Mouse (Mus musculus): ENCODE measurements around the gene Cps1. TPM values are rescaled to one million over a fixed set of nuclear protein-coding genes. Genes with fewer than 3 reads are reported as not detected.

The Cps1 gene
- polyA plus RNA-seq, 1 experiment from 2014 or later = 217 TPM

DNA sequence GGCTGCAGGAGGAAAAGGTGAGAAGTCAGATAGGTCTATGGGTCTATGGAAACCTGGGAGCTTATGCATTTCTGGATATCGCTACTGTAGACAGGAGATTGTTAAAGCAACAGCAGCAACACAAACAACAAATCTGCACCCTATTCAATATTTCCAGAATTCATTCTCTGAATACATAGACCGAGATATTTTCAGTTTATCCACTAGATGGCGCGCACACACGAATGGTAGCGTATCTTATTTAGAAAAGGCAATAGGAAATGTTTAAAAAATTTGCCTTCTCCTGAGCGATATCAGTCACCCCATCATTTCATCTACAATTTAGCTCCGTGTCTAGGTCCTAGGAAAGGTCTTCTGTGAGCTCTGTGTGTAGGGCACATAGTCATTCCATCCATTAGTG, 21.1 kb downstream of the Cps1 start:
- H3K9ac ChIP-seq (ENCODE audit: low read depth, low read length) = no peak overlapping the region
- no peaks in the 10 kb centered on the region; the same call in 1 of the 2 replicates for H3K36me3 ChIP-seq (ENCODE audit: control insufficient read depth, insufficient read depth)
- peak; percentile 74 for TF ChIP-seq CTCF (IDR thresholded peaks at IDR 0.05; ENCODE audit: low read depth)
- no peak for ATAC-seq
- no peak overlapping the region for H3K4me3 ChIP-seq (ENCODE audit: low read depth, low read length)
- H3K9me3 ChIP-seq (ENCODE audit: control insufficient read depth) = no peaks in the 10 kb centered on the region
- H3K4me2 ChIP-seq (replicated peaks; ENCODE audit: low read depth) = no peak overlapping the region
- WGBS = 9% methylated on average over 8 of the region's 8 CpGs
- H3K27me3 ChIP-seq (replicated peaks; ENCODE audit: control insufficient read depth, insufficient read depth, low read length) = no peaks in the 10 kb centered on the region
- no peak overlapping the region for H3K27ac ChIP-seq (ENCODE audit: low read depth, low read length)
- no peaks in the 10 kb centered on the region for H3K4me1 ChIP-seq (replicated peaks; ENCODE audit: control insufficient read depth, insufficient read depth, low read length)

DNA sequence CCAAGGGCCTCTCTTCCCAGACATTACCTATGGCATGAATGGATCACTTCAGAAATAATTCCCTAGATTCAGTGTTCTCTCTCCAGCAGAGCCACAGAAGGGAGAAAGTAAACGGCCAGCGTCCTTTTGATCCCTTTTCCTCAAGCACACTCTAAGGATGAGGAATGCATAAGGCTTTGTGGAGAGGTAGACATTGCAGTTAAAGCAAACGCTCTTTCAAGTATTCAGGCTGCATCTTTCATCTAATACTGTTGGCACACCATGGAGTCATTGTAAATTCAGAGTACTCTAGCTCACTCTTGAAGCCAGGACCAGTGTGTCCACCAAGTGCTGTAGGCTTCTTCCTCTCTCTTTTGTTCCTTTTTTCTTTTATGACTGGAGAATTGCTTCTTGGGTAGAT, 28.4 kb downstream of the Cps1 start:
- no peak for ATAC-seq
- TF ChIP-seq CTCF (IDR thresholded peaks at IDR 0.05; ENCODE audit: low read depth) = no peak
- no peaks in the 10 kb centered on the region for H3K9me3 ChIP-seq (ENCODE audit: control insufficient read depth)
- H3K4me3 ChIP-seq (ENCODE audit: low read depth, low read length) = no peak overlapping the region
- H3K4me2 ChIP-seq (replicated peaks; ENCODE audit: low read depth) = no peak overlapping the region
- no peak overlapping the region for H3K27ac ChIP-seq (ENCODE audit: low read depth, low read length)
- peaks cover 24% of the 10 kb centered on the region for H3K36me3 ChIP-seq (ENCODE audit: control insufficient read depth, insufficient read depth)
- H3K27me3 ChIP-seq (replicated peaks; ENCODE audit: control insufficient read depth, insufficient read depth, low read length) = no peaks in the 10 kb centered on the region
- no peaks in the 10 kb centered on the region for H3K4me1 ChIP-seq (replicated peaks; ENCODE audit: control insufficient read depth, insufficient read depth, low read length)
- WGBS = 65% methylated on average over 3 of the region's 3 CpGs
- no peak overlapping the region for H3K9ac ChIP-seq (ENCODE audit: low read depth, low read length)

DNA sequence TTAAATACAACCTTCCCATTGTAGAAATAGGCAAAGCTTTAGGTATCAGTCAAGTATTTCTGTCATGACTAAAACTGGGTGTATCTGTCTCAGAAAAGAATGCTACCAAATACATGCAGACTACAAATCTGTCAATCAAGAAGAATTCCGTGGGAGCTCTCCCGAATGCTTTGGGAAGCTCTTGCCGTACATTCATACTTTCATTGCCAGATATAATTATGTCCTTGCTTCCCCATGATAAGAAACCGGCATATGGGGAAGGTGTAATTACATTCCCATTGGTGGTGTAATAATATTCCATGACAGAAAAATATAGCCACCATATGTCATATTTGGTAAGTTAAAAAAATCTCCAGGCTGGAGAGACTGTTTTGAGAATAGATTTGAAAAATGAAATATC, 44.5 kb downstream of the Cps1 start:
- Histone ChIP-seq H3K4me3 (ENCODE audit: low read depth, low read length) (no peak overlapping the region), H3K27ac (ENCODE audit: low read depth, low read length) (no peak overlapping the region), H3K9me3 (ENCODE audit: control insufficient read depth) (no peaks in the 10 kb centered on the region), H3K4me1 (replicated peaks; ENCODE audit: control insufficient read depth, insufficient read depth, low read length) (no peaks in the 10 kb centered on the region), H3K9ac (ENCODE audit: low read depth, low read length) (no peak overlapping the region), H3K36me3 (ENCODE audit: control insufficient read depth, insufficient read depth) (peaks cover 20% of the 10 kb centered on the region), H3K27me3 (replicated peaks; ENCODE audit: control insufficient read depth, insufficient read depth, low read length) (no peaks in the 10 kb centered on the region), H3K4me2 (replicated peaks; ENCODE audit: low read depth) (no peak overlapping the region)
- 55% methylated on average over 4 of the region's 4 CpGs for WGBS
- TF ChIP-seq CTCF (IDR thresholded peaks at IDR 0.05; ENCODE audit: low read depth) = no peak
- no peak for ATAC-seq

DNA sequence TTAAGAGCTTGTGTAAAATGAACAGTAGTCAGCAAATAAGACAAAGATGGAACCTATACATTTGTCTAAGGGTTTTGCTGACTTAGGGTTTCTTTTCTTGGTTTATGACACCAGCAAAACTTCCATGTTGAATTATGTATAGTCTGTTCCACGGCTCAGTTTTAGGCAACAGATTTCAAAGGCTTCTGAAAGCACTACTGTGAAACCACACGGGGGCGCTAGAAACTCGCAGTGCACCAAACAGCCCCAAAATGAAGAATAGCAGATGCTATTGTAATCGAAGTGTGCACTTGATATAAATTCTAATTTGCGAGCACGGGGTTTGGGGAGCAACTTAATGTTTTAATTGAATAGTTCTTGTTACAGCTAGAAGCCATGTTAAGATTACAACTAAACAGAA, 58.3 kb downstream of the Cps1 start:
- H3K4me2 ChIP-seq (replicated peaks; ENCODE audit: low read depth) = no peak overlapping the region
- 15% methylated on average over 7 of the region's 7 CpGs for WGBS
- ATAC-seq = no peak; the same call in 1 of the 2 replicates
- no peak overlapping the region for H3K4me3 ChIP-seq (ENCODE audit: low read depth, low read length)
- H3K36me3 ChIP-seq (ENCODE audit: control insufficient read depth, insufficient read depth) = peaks cover 20% of the 10 kb centered on the region; the same call in 1 of the 2 replicates
- H3K27me3 ChIP-seq (replicated peaks; ENCODE audit: control insufficient read depth, insufficient read depth, low read length) = no peaks in the 10 kb centered on the region
- no peak overlapping the region for H3K27ac ChIP-seq (ENCODE audit: low read depth, low read length)
- no peaks in the 10 kb centered on the region for H3K9me3 ChIP-seq (ENCODE audit: control insufficient read depth)
- no peak overlapping the region for H3K9ac ChIP-seq (ENCODE audit: low read depth, low read length)
- TF ChIP-seq CTCF (IDR thresholded peaks at IDR 0.05; ENCODE audit: low read depth) = peak; percentile 84
- no peaks in the 10 kb centered on the region for H3K4me1 ChIP-seq (replicated peaks; ENCODE audit: control insufficient read depth, insufficient read depth, low read length)

DNA sequence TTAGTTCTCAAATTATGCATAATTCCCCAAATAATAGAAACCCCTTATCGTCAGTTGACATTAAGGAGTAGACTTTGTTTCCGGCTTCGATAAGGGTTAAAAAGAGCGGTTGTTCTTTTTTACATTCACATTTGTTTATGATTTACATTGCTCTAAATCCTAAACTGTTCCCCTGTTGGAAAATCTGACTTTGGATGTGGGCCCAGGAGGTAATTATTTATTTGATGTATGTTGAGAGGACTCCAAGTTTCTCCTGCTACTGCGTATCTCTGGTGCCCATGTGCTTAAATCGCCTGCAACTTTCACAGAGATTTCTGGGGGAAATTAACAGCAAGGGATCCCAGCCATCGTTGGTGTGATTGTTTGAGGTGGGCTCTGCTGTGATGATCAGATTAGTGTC, 59.4 kb downstream of the Cps1 start:
- Histone ChIP-seq H3K36me3 (ENCODE audit: control insufficient read depth, insufficient read depth) (peaks cover 11% of the 10 kb centered on the region; the same call in 1 of the 2 replicates), H3K4me1 (replicated peaks; ENCODE audit: control insufficient read depth, insufficient read depth, low read length) (no peaks in the 10 kb centered on the region), H3K9me3 (ENCODE audit: control insufficient read depth) (no peaks in the 10 kb centered on the region), H3K4me2 (replicated peaks; ENCODE audit: low read depth) (no peak overlapping the region), H3K4me3 (ENCODE audit: low read depth, low read length) (no peak overlapping the region), H3K27ac (ENCODE audit: low read depth, low read length) (no peak overlapping the region), H3K9ac (ENCODE audit: low read depth, low read length) (no peak overlapping the region), H3K27me3 (replicated peaks; ENCODE audit: control insufficient read depth, insufficient read depth, low read length) (no peaks in the 10 kb centered on the region)
- no peak for TF ChIP-seq CTCF (IDR thresholded peaks at IDR 0.05; ENCODE audit: low read depth)
- ATAC-seq = no peak
- 61% methylated on average over 7 of the region's 7 CpGs for WGBS

DNA sequence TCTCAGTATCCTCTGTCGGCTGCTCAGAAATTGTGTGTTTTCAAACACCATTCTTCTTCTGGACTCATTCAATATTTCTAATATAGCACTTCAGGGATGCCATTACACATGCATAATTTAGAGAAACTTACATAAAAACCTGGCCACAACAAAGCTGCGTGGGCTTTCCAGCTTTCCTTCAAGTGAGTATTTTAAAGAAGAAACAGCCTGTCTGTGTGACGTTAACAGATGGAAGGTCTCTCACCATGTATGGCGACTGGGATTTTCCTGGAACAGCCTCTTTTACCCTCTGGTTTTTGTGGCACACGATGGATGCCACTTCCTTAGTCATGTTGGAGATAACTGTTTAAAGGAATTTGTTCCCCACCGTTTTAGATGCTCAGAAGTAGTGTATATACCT, 60.7 kb downstream of the Cps1 start:
- Histone ChIP-seq H3K36me3 (ENCODE audit: control insufficient read depth, insufficient read depth) (peaks cover 7% of the 10 kb centered on the region; the same call in 1 of the 2 replicates), H3K9me3 (ENCODE audit: control insufficient read depth) (no peaks in the 10 kb centered on the region), H3K4me1 (replicated peaks; ENCODE audit: control insufficient read depth, insufficient read depth, low read length) (no peaks in the 10 kb centered on the region), H3K4me3 (ENCODE audit: low read depth, low read length) (no peak overlapping the region), H3K27me3 (replicated peaks; ENCODE audit: control insufficient read depth, insufficient read depth, low read length) (no peaks in the 10 kb centered on the region), H3K4me2 (replicated peaks; ENCODE audit: low read depth) (no peak overlapping the region), H3K27ac (ENCODE audit: low read depth, low read length) (no peak overlapping the region), H3K9ac (ENCODE audit: low read depth, low read length) (no peak overlapping the region)
- WGBS = 68% methylated on average over 6 of the region's 6 CpGs
- TF ChIP-seq CTCF (IDR thresholded peaks at IDR 0.05; ENCODE audit: low read depth) = no peak
- no peak for ATAC-seq

DNA sequence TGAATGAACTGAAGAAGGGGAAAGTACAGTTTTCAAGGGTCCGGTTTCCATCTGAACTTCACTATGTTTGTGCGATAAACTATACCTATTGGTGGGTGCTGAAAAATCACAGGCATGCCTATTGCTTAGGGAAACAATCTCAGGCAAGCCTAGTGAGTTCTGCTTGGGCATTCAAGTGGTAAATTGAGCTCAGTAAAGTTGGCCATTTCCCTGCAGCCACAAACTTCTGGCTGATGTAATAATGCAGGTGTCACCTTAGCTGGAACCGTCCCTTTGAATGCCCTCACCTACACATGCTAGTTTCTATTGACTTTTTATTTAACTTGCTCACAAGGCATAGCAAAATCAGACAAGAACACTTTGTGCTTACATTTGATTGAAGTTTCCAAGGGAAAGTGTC, 61.3 kb downstream of the Cps1 start:
- ATAC-seq = no peak
- TF ChIP-seq CTCF (IDR thresholded peaks at IDR 0.05; ENCODE audit: low read depth) = no peak
- Histone ChIP-seq H3K4me3 (ENCODE audit: low read depth, low read length) (no peak overlapping the region), H3K4me2 (replicated peaks; ENCODE audit: low read depth) (no peak overlapping the region), H3K9me3 (ENCODE audit: control insufficient read depth) (no peaks in the 10 kb centered on the region), H3K27me3 (replicated peaks; ENCODE audit: control insufficient read depth, insufficient read depth, low read length) (no peaks in the 10 kb centered on the region), H3K4me1 (replicated peaks; ENCODE audit: control insufficient read depth, insufficient read depth, low read length) (no peaks in the 10 kb centered on the region), H3K36me3 (ENCODE audit: control insufficient read depth, insufficient read depth) (0 out of 2 replicates have a peak, but pooled peaks cover 4% of the 10 kb centered on the region), H3K27ac (ENCODE audit: low read depth, low read length) (no peak overlapping the region), H3K9ac (ENCODE audit: low read depth, low read length) (no peak overlapping the region)
- 79% methylated on average over 3 of the region's 3 CpGs for WGBS
